In genomic region chr2:121600736-121601135, GRCm38 (mm10) we compare ENCODE assay signal across 15 mouse cellular contexts.
"Had no signal": no experiment of that assay in that cellular context is flagged by ENCODE, and none has a peak within 500 bp of the region (broad histone marks: within the 10 kb centered on the region; RNA-seq: fewer than 3 reads in every experiment).

No protein-coding gene starts in this region.

- H3K27me3 ChIP-seq: midbrain, embryonic 12.5 days; stomach, embryonic 15.5 days had no signal

- H3K27ac ChIP-seq: kidney, postnatal 0 days; layer of hippocampus, adult 2 months; liver, embryonic 15.5 days; midbrain, embryonic 12.5 days; stomach, embryonic 15.5 days had no signal

- H3K9ac ChIP-seq: liver, embryonic 15.5 days; lung, embryonic 14.5 days; midbrain, embryonic 12.5 days; stomach, embryonic 15.5 days had no signal

- H3K4me2 ChIP-seq: liver, embryonic 11.5 days; liver, embryonic 15.5 days; lung, embryonic 14.5 days; midbrain, embryonic 12.5 days; stomach, embryonic 15.5 days had no signal

- H3K36me3 ChIP-seq: liver, embryonic 15.5 days; midbrain, embryonic 12.5 days; stomach, embryonic 15.5 days had no signal

- H3K9me3 ChIP-seq: liver, embryonic 15.5 days; midbrain, embryonic 12.5 days; stomach, embryonic 15.5 days had no signal

- H3K4me1 ChIP-seq: liver, embryonic 15.5 days; stomach, embryonic 15.5 days had no signal

- H3K4me3 ChIP-seq: layer of hippocampus, adult 2 months; liver, embryonic 15.5 days; midbrain, embryonic 12.5 days; stomach, embryonic 15.5 days had no signal

- ATAC-seq: intestine, postnatal 0 days; midbrain, embryonic 16.5 days had no signal

- DNase-seq: kidney, adult 9 months; kidney, postnatal 4 days; left cerebral cortex, postnatal 4 days; lung, embryonic 14.5 days; retina, postnatal 1 day; right cerebral cortex, postnatal 4 days; thymus, postnatal 36 days had no signal
